Mouse (Mus musculus) neural tube, embryonic 11.5 days (tissue): ENCODE measurements around the gene Sh3glb1. TPM values are rescaled to one million over a fixed set of nuclear protein-coding genes. Genes with fewer than 3 reads are reported as not detected.

Experiments used
- ATAC-seq: fragments of 200-750 bp; cut with Nextera tagmentation; 2 replicates; pipeline ENCODE4 v1.8.0; 2017; ENCODE audit warnings: moderate number of reproducible peaks, mild to moderate bottlenecking, moderate TSS enrichment, moderate library complexity; ENCODE audit not compliant: insufficient read depth, low FRiP score, low TSS enrichment
- DNase-seq: peaks from one replicate; pipeline ENCODE4 v3.0.0-alpha.2; 2015; ENCODE audit warnings: low spot score
- H3K27ac ChIP-seq: fragments of 300-500 bp; sonication (generic); 2 replicates; pipeline ENCODE4 v1.5.1; 2014; ENCODE audit warnings: low read depth, mild to moderate bottlenecking, low read length
- H3K27me3 ChIP-seq: fragments of 300-500 bp; sonication (generic); 2 replicates; pipeline ENCODE4 v1.6.1; 2014; ENCODE audit warnings: mild to moderate bottlenecking, low read length, mixed read lengths; ENCODE audit not compliant: control insufficient read depth, insufficient read depth
- H3K36me3 ChIP-seq: fragments of 300-500 bp; sonication (generic); 2 replicates; pipeline ENCODE4 v1.6.1; 2014; ENCODE audit warnings: mild to moderate bottlenecking, low read length, moderate library complexity, mixed read lengths; ENCODE audit not compliant: control insufficient read depth, insufficient read depth
- H3K4me1 ChIP-seq: fragments of 300-500 bp; sonication (generic); 2 replicates; pipeline ENCODE4 v1.6.1; 2014; ENCODE audit warnings: low read length, mixed read lengths; ENCODE audit not compliant: control insufficient read depth, insufficient read depth
- H3K4me2 ChIP-seq: fragments of 300-500 bp; sonication (generic); 2 replicates; pipeline ENCODE4 v1.6.1; 2014; ENCODE audit warnings: low read depth, mild to moderate bottlenecking, moderate library complexity
- H3K4me3 ChIP-seq: fragments of 300-500 bp; sonication (generic); 2 replicates; pipeline ENCODE4 v1.5.1; 2014; ENCODE audit warnings: low read depth, low read length
- H3K9ac ChIP-seq: fragments of 300-500 bp; sonication (generic); 2 replicates; pipeline ENCODE4 v1.6.1; 2014; ENCODE audit warnings: mild to moderate bottlenecking, low read length
- H3K9me3 ChIP-seq: fragments of 300-500 bp; sonication (generic); 2 replicates; pipeline ENCODE4 v1.6.1; 2016; ENCODE audit warnings: low read length; ENCODE audit not compliant: control insufficient read depth
- WGBS: fragments of 180-500 bp; shearing (Covaris S2); extraction: QIAGEN DNeasy Blood & Tissue Kit; methylation state at CpG from one replicate; pipeline ENCODE4 v1.1.7; 2014; 5-methylcytosine and 5-hydroxymethylcytosine counted together
- polyA plus RNA-seq: library from polyadenylated mRNA; unstranded; fragments of >200 nt; fragmentation: Nextera tagmentation; extraction: Ambion mirVana; gene quantifications from 2 replicates; pipeline ENCODE4 v1.2.1, GENCODE M21; 2014

Sh3glb1 gene
- polyA plus RNA-seq, 1 experiment from 2014 or later, result 123 TPM

- Histone ChIP-seq H3K27ac (no peak overlapping the region), H3K36me3 (no peaks in the 10 kb centered on the region), H3K9ac (peak overlapping the region; percentile 83), H3K9me3 (no peaks in the 10 kb centered on the region), H3K27me3 (no peaks in the 10 kb centered on the region), H3K4me3 (peak overlapping the region; percentile 83), H3K4me2 (peak overlapping the region; percentile 80), H3K4me1 (peaks cover 17% of the 10 kb centered on the region)
- WGBS, result 27% methylated on average over 7 of the region's 7 CpGs
- DNase-seq (no peak), ATAC-seq (no peak)
Observed at GRCm38 (mm10) chr3:144718706-144719087, 1.4 kb downstream of the Sh3glb1 start.

- Histone ChIP-seq H3K27me3 (no peaks in the 10 kb centered on the region), H3K27ac (no peak overlapping the region), H3K9me3 (no peaks in the 10 kb centered on the region), H3K9ac (no peak overlapping the region), H3K4me3 (no peak overlapping the region), H3K4me2 (peak overlapping the region; percentile 24; the same call in 1 of the 2 replicates), H3K36me3 (no peaks in the 10 kb centered on the region), H3K4me1 (peaks cover 17% of the 10 kb centered on the region)
- ATAC-seq (no peak), DNase-seq (peak; percentile 12)
- 92% methylated on average over 6 of the region's 6 CpGs for WGBS
Observed at GRCm38 (mm10) chr3:144717835-144718234, 2.3 kb downstream of the Sh3glb1 start.

GRCm38 (mm10) chr3:144717121-144717520 is 3.0 kb downstream of the Sh3glb1 start:
- Histone ChIP-seq H3K9me3 (no peaks in the 10 kb centered on the region), H3K4me3 (no peak overlapping the region), H3K4me1 (peaks cover 17% of the 10 kb centered on the region), H3K4me2 (no peak overlapping the region), H3K36me3 (no peaks in the 10 kb centered on the region), H3K27me3 (no peaks in the 10 kb centered on the region), H3K27ac (no peak overlapping the region), H3K9ac (no peak overlapping the region)
- DNase-seq (no peak), ATAC-seq (no peak)
- WGBS, result 93% methylated on average over 3 of the region's 3 CpGs

GRCm38 (mm10) chr3:144715901-144716300 is 4.2 kb downstream of the Sh3glb1 start:
- Histone ChIP-seq H3K27me3 (no peaks in the 10 kb centered on the region), H3K9me3 (no peaks in the 10 kb centered on the region), H3K9ac (no peak overlapping the region; the same call in 1 of the 2 replicates), H3K27ac (no peak overlapping the region), H3K36me3 (0 out of 2 replicates have a peak, but pooled peaks cover 4% of the 10 kb centered on the region), H3K4me3 (no peak overlapping the region), H3K4me2 (no peak overlapping the region), H3K4me1 (peaks cover 17% of the 10 kb centered on the region)
- ATAC-seq (no peak), DNase-seq (no peak)
- WGBS, result 57% methylated on average over 9 of the region's 9 CpGs

- Histone ChIP-seq H3K9ac (no peak overlapping the region), H3K9me3 (no peaks in the 10 kb centered on the region), H3K4me3 (no peak overlapping the region), H3K4me2 (no peak overlapping the region), H3K27me3 (no peaks in the 10 kb centered on the region), H3K36me3 (0 out of 2 replicates have a peak, but pooled peaks cover 4% of the 10 kb centered on the region), H3K27ac (no peak overlapping the region), H3K4me1 (peaks cover 17% of the 10 kb centered on the region)
- no peak for ATAC-seq
- WGBS, result 83% methylated on average over 7 of the region's 7 CpGs
- DNase-seq, result no peak
Observed at GRCm38 (mm10) chr3:144715033-144715432, 5.1 kb downstream of the Sh3glb1 start.

- Histone ChIP-seq H3K9me3 (no peaks in the 10 kb centered on the region), H3K27me3 (no peaks in the 10 kb centered on the region), H3K36me3 (0 out of 2 replicates have a peak, but pooled peaks cover 4% of the 10 kb centered on the region), H3K4me2 (no peak overlapping the region), H3K9ac (no peak overlapping the region), H3K27ac (no peak overlapping the region), H3K4me3 (no peak overlapping the region), H3K4me1 (peaks cover 17% of the 10 kb centered on the region)
- 92% methylated on average over 8 of the region's 8 CpGs for WGBS
- DNase-seq (no peak), ATAC-seq (no peak)
Observed at GRCm38 (mm10) chr3:144714606-144715005, 5.5 kb downstream of the Sh3glb1 start.

- H3K9ac ChIP-seq, result no peak overlapping the region
- H3K4me3 ChIP-seq, result no peak overlapping the region
- 84% methylated on average over 7 of the region's 7 CpGs for WGBS
- ATAC-seq, result no peak
- H3K4me2 ChIP-seq, result no peak overlapping the region
- H3K36me3 ChIP-seq, result 0 out of 2 replicates have a peak, but pooled peaks cover 4% of the 10 kb centered on the region
- no peaks in the 10 kb centered on the region for H3K27me3 ChIP-seq
- H3K9me3 ChIP-seq, result no peaks in the 10 kb centered on the region
- no peak for DNase-seq
- peaks cover 17% of the 10 kb centered on the region for H3K4me1 ChIP-seq
- no peak overlapping the region for H3K27ac ChIP-seq
Observed at GRCm38 (mm10) chr3:144714126-144714525, 6.0 kb downstream of the Sh3glb1 start.

GRCm38 (mm10) chr3:144711607-144712206 is 8.4 kb downstream of the Sh3glb1 start:
- Histone ChIP-seq H3K9ac (no peak overlapping the region), H3K27me3 (no peaks in the 10 kb centered on the region), H3K4me1 (peaks cover 5% of the 10 kb centered on the region; the same call in 1 of the 2 replicates), H3K27ac (no peak overlapping the region), H3K4me2 (no peak overlapping the region), H3K36me3 (0 out of 2 replicates have a peak, but pooled peaks cover 4% of the 10 kb centered on the region), H3K4me3 (no peak overlapping the region), H3K9me3 (no peaks in the 10 kb centered on the region)
- WGBS, result 87% methylated on average over 6 of the region's 6 CpGs
- DNase-seq, result no peak
- ATAC-seq, result no peak

- ATAC-seq (no peak), DNase-seq (no peak)
- 93% methylated on average over 5 of the region's 5 CpGs for WGBS
- Histone ChIP-seq H3K4me2 (no peak overlapping the region), H3K9me3 (no peaks in the 10 kb centered on the region), H3K36me3 (0 out of 2 replicates have a peak, but pooled peaks cover 4% of the 10 kb centered on the region), H3K27me3 (no peaks in the 10 kb centered on the region), H3K9ac (no peak overlapping the region), H3K27ac (no peak overlapping the region), H3K4me3 (no peak overlapping the region), H3K4me1 (no peaks in the 10 kb centered on the region)
Observed at GRCm38 (mm10) chr3:144708612-144709011, 11.5 kb downstream of the Sh3glb1 start.
